Mouse (Mus musculus) MEL (cell line): ENCODE data around the gene Nelfb. TPM values are rescaled to one million over a fixed set of nuclear protein-coding genes. Genes with fewer than 3 reads are reported as not detected.

Experiments used
- DNase-seq: peaks from one replicate; pipeline ENCODE4 v3.0.0; 2011; ENCODE audit warnings: low read depth, low spot score
- H3K27ac ChIP-seq: 2 replicates; pipeline ENCODE4 v1.5.1; 2012; ENCODE audit warnings: low read depth, mild to moderate bottlenecking, control low read depth, low read length, moderate library complexity; ENCODE audit not compliant: control insufficient read depth
- H3K27me3 ChIP-seq, 2 experiments: fragments of 150-350 bp in 1 of 2; sonication (generic) in 1 of 2; 2 replicates each; pipeline ENCODE4 v1.6.1; 2012; ENCODE audit warnings: low read length in 2 of 2, mild to moderate bottlenecking in 2 of 2, improper control_type of control experiment in 1 of 2, moderate library complexity in 1 of 2; ENCODE audit not compliant: insufficient read depth in 2 of 2, control insufficient read depth in 1 of 2
- H3K36me3 ChIP-seq, 2 experiments: 2 replicates each; pipeline ENCODE4 v1.6.1; 2012 to 2014; ENCODE audit warnings: low read length in 2 of 2, improper control_type of control experiment in 1 of 2, inconsistent platforms in 1 of 2, mild to moderate bottlenecking in 1 of 2; ENCODE audit not compliant: insufficient read depth in 2 of 2, control insufficient read depth in 1 of 2
- H3K4me1 ChIP-seq, 2 experiments: fragments of 150-350 bp in 1 of 2; sonication (generic) in 1 of 2; 2 replicates each; pipeline ENCODE4 v1.6.1; 2012; ENCODE audit warnings: low read length in 2 of 2, improper control_type of control experiment in 1 of 2, mild to moderate bottlenecking in 1 of 2; ENCODE audit not compliant: insufficient read depth in 2 of 2, control insufficient read depth in 1 of 2
- H3K4me3 ChIP-seq, 2 experiments: fragments of 150-350 bp in 1 of 2; sonication (generic) in 1 of 2; 2 replicates each; pipeline ENCODE4 v1.5.1; 2012; ENCODE audit warnings: low read depth in 2 of 2, low read length in 2 of 2, mild to moderate bottlenecking in 2 of 2, moderate library complexity in 2 of 2, control low read depth in 1 of 2, improper control_type of control experiment in 1 of 2; ENCODE audit not compliant: control insufficient read depth in 1 of 2, insufficient read depth in 1 of 2
- H3K79me2 ChIP-seq: 2 replicates; pipeline ENCODE4 v1.6.1; 2012; ENCODE audit warnings: mild to moderate bottlenecking, low read length, moderate library complexity; ENCODE audit not compliant: control insufficient read depth, poor library complexity, insufficient read depth
- H3K9ac ChIP-seq: 2 replicates; pipeline ENCODE4 v1.6.1; 2012; ENCODE audit warnings: low read depth, mild to moderate bottlenecking, control low read depth, low read length, moderate library complexity; ENCODE audit not compliant: control insufficient read depth, poor library complexity, severe bottlenecking
- H3K9me3 ChIP-seq: fragments of 150-350 bp; sonication (generic); replicated peaks from 2 replicates; pipeline ENCODE4 v1.6.1; 2012; ENCODE audit warnings: mild to moderate bottlenecking, low read length, improper control_type of control experiment, moderate library complexity; ENCODE audit not compliant: insufficient read depth
- BHLHE40 ChIP-seq: IDR thresholded peaks from 2 replicates; pipeline ENCODE4 v1.6.1; 2012; ENCODE audit warnings: low read depth, mild to moderate bottlenecking, inconsistent platforms, low read length, improper control_type of control experiment, borderline replicate concordance
- CTCF ChIP-seq, 3 experiments: IDR thresholded peaks in 2 of 3; conservative IDR thresholded peaks in 1 of 3; 2 replicates each; pipeline ENCODE4 v1.5.1; 2011 to 2012; ENCODE audit warnings: low read length in 3 of 3, low read depth in 2 of 3, mild to moderate bottlenecking in 2 of 3, improper control_type of control experiment in 1 of 3, inconsistent platforms in 1 of 3, mixed read lengths in 1 of 3, moderate library complexity in 1 of 3; ENCODE audit not compliant: control insufficient read depth in 1 of 3, insufficient read depth in 1 of 3, poor library complexity in 1 of 3, severe bottlenecking in 1 of 3
- ELF1 ChIP-seq: IDR thresholded peaks from 2 replicates; pipeline ENCODE4 v1.6.1; 2014; ENCODE audit warnings: low read depth, mild to moderate bottlenecking, inconsistent platforms, low read length, improper control_type of control experiment, moderate library complexity
- EP300 ChIP-seq, 2 experiments: IDR thresholded peaks; 2 replicates each; pipeline ENCODE4 v1.6.1; 2011; ENCODE audit warnings: improper control_type of control experiment in 2 of 2, low read length in 2 of 2, low read depth in 1 of 2, mild to moderate bottlenecking in 1 of 2
- ETS1 ChIP-seq: IDR thresholded peaks from 2 replicates; pipeline ENCODE4 v1.6.1; 2012; ENCODE audit warnings: low read depth, mild to moderate bottlenecking, inconsistent platforms, low read length, improper control_type of control experiment, moderate library complexity
- GATA1 ChIP-seq: IDR thresholded peaks from 2 replicates; pipeline ENCODE4 v1.6.1; 2011; ENCODE audit warnings: low read depth, low read length, improper control_type of control experiment
- HCFC1 ChIP-seq: IDR thresholded peaks from 2 replicates; pipeline ENCODE4 v1.6.1; 2012; ENCODE audit warnings: low read depth, mild to moderate bottlenecking, inconsistent platforms, low read length, improper control_type of control experiment, moderate library complexity
- JUND ChIP-seq: IDR thresholded peaks from 2 replicates; pipeline ENCODE4 v1.6.1; 2011; ENCODE audit warnings: low read depth, mild to moderate bottlenecking, improper control_type of control experiment, low read length
- MAFK ChIP-seq: IDR thresholded peaks from 2 replicates; pipeline ENCODE4 v1.6.1; 2011; ENCODE audit warnings: low read depth, mild to moderate bottlenecking, low read length, improper control_type of control experiment, borderline replicate concordance
- MXI1 ChIP-seq: IDR thresholded peaks from 2 replicates; pipeline ENCODE4 v1.6.1; 2011; ENCODE audit warnings: mild to moderate bottlenecking, low read depth, low read length, improper control_type of control experiment
- MYB ChIP-seq: IDR thresholded peaks from 2 replicates; pipeline ENCODE4 v1.6.1; 2011; ENCODE audit warnings: mild to moderate bottlenecking, low read depth, low read length, improper control_type of control experiment
- NRF1 ChIP-seq: IDR thresholded peaks from 2 replicates; pipeline ENCODE4 v1.6.1; 2014; ENCODE audit warnings: low read depth, mild to moderate bottlenecking, inconsistent platforms, low read length, improper control_type of control experiment, moderate library complexity; ENCODE audit not compliant: poor library complexity, insufficient read depth, severe bottlenecking
- POLR2AphosphoS2 ChIP-seq: IDR thresholded peaks from 2 replicates; pipeline ENCODE4 v1.6.1; 2011; ENCODE audit warnings: low read length, improper control_type of control experiment
- POLR2AphosphoS5 ChIP-seq: IDR thresholded peaks from 2 replicates; pipeline ENCODE4 v1.6.1; 2012; ENCODE audit warnings: low read depth, borderline replicate concordance, mild to moderate bottlenecking, inconsistent platforms, low read length, moderate library complexity, mixed read lengths
- TBP ChIP-seq: IDR thresholded peaks from 2 replicates; pipeline ENCODE4 v1.8.0; 2011; ENCODE audit warnings: low read depth, low read length, improper control_type of control experiment
- TCF12 ChIP-seq: IDR thresholded peaks from 2 replicates; pipeline ENCODE4 v1.6.1; 2014; ENCODE audit warnings: low read depth, mild to moderate bottlenecking, inconsistent platforms, low read length, improper control_type of control experiment, moderate library complexity
- UBTF ChIP-seq: IDR thresholded peaks from 2 replicates; pipeline ENCODE4 v1.6.1; 2012; ENCODE audit warnings: low read depth, mild to moderate bottlenecking, inconsistent platforms, low read length, improper control_type of control experiment, moderate library complexity, borderline replicate concordance; ENCODE audit not compliant: insufficient read depth
- USF2 ChIP-seq, 2 experiments: IDR thresholded peaks; 2 replicates each; pipeline ENCODE4 v1.6.1; 2011 to 2012; ENCODE audit warnings: improper control_type of control experiment in 2 of 2, low read length in 2 of 2, borderline replicate concordance in 1 of 2, inconsistent platforms in 1 of 2, low read depth in 1 of 2, mild to moderate bottlenecking in 1 of 2; ENCODE audit not compliant: insufficient read depth in 1 of 2
- ZKSCAN1 ChIP-seq: IDR thresholded peaks from 2 replicates; pipeline ENCODE4 v1.6.1; 2012; ENCODE audit warnings: low read depth, mild to moderate bottlenecking, inconsistent platforms, low read length, improper control_type of control experiment, moderate library complexity
- ZNF384 ChIP-seq: IDR thresholded peaks from 2 replicates; pipeline ENCODE4 v1.6.1; 2012; ENCODE audit warnings: low read depth, mild to moderate bottlenecking, inconsistent platforms, low read length, improper control_type of control experiment
- polyA plus RNA-seq, 2 experiments: library from polyadenylated mRNA; stranded (reverse) in 1 of 2; unstranded in 1 of 2; fragments of >175 nt in 1 of 2; fragments of >200 nt in 1 of 2; gene quantifications; 2 replicates each; pipeline versions ENCODE4 v1.2.1 to v1.2.4; 2012; ENCODE audit warnings: low replicate concordance in 2 of 2, low read depth in 1 of 2; ENCODE audit not compliant: insufficient read length in 2 of 2, insufficient read depth in 1 of 2, missing spikeins in 1 of 2
- total RNA-seq: library from RNA; depleted of rRNA; stranded (reverse); fragments of 300-350 nt; gene quantifications from 2 replicates; pipeline ENCODE4 v1.2.3, GENCODE M21; 2012

Nelfb gene
- total and polyA plus RNA-seq, 3 experiments: 62.9 to 83.5 TPM; not detected in 1

DNA sequence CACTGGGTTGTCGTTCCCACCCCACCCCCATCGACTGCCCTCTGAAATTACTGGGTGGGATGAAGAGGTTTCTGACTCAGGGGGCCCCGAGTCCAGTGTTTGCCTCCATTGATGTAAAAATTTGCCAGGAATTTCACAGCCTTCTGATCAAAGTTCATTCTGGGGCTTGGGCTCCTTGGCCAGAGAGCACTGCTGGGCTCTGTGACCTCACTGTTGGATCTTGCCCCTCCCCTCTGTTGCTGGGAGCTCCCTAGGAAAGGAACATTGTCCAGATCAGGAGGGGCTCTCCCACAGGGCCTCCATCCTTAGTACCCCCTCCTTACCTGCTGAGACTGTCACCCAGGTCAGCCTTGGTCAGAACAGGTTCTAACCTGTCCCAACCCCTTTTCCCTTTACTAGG is 3.2 kb upstream of the Nelfb start, which contains the start of gene Stpg3:
TSS of gene Stpg3 (minus strand) at position 194 of the 400 bp plus-strand sequence.
- TF ChIP-seq POLR2AphosphoS2 (no peak), MXI1 (no peak), MYB (no peak), ETS1 (no peak), TCF12 (no peak), NRF1 (no peak), JUND (no peak), POLR2AphosphoS5 (no peak), UBTF (no peak), ELF1 (no peak), USF2 (IDR thresholded peaks at IDR 0.05; ENCODE audit: borderline replicate concordance in 1 of 2, insufficient read depth in 1 of 2, low read depth in 1 of 2, low read length in 2 of 2) (no peak), ZKSCAN1 (no peak), ZNF384 (no peak), CTCF (IDR thresholded peaks at IDR 0.05 in 2 of 3, conservative IDR thresholded peaks at IDR 0.05 in 1 of 3; ENCODE audit: control insufficient read depth in 1 of 3, insufficient read depth in 1 of 3, low read depth in 2 of 3, low read length in 3 of 3, poor library complexity in 1 of 3, severe bottlenecking in 1 of 3) (no peak), TBP (no peak), MAFK (no peak), HCFC1 (no peak), EP300 (IDR thresholded peaks at IDR 0.05; ENCODE audit: low read depth in 1 of 2, low read length in 2 of 2) (no peak), GATA1 (no peak), BHLHE40 (no peak)
- no peak within 1 kb of the TSS for H3K9ac ChIP-seq
- H3K4me1 ChIP-seq: peaks cover 6 to 15% of the 10 kb centered on the region in 2 experiments

More for the DNA sequence above, 3.2 kb upstream of the Nelfb start, which contains the start of gene Stpg3:
- Histone ChIP-seq H3K9me3 (no peaks in the 10 kb centered on the region), H3K27me3 (no peaks in the 10 kb centered on the region), H3K27ac (no peak within 1 kb of the TSS), H3K79me2 (peaks cover 17% of the 10 kb centered on the region), H3K36me3 (peaks cover 0 to 11% of the 10 kb centered on the region in 2 experiments; a peak in 2 of 4 replicates), H3K4me3 (no peak within 1 kb of the TSS)
- no peak for DNase-seq
